Mouse (Mus musculus) neural tube, embryonic 15.5 days (tissue): ENCODE measurements around the gene Snx29. TPM values are rescaled to one million over a fixed set of nuclear protein-coding genes. Genes with fewer than 3 reads are reported as not detected.
"Not testable (repeated sequence)": the region's sequence is repeated elsewhere in the genome, so short reads cannot be mapped to it uniquely, and the experiment has no call there.

ENCODE experiments used
- ATAC-seq: fragments of 200-750 bp; cut with Nextera tagmentation; 2 replicates; pipeline ENCODE4 v1.8.0; 2017; ENCODE audit warnings: mild to moderate bottlenecking, moderate TSS enrichment, moderate library complexity; ENCODE audit not compliant: low FRiP score
- H3K27ac ChIP-seq: fragments of 300-500 bp; sonication (generic); replicated peaks from 2 replicates; pipeline ENCODE4 v1.5.1; 2015; ENCODE audit warnings: mild to moderate bottlenecking, inconsistent platforms
- H3K27me3 ChIP-seq: fragments of 300-500 bp; sonication (generic); replicated peaks from 2 replicates; pipeline ENCODE4 v1.6.1; 2015; ENCODE audit warnings: inconsistent platforms
- H3K36me3 ChIP-seq: fragments of 300-500 bp; sonication (generic); 2 replicates; pipeline ENCODE4 v1.6.1; 2015; ENCODE audit warnings: inconsistent platforms
- H3K4me1 ChIP-seq: fragments of 300-500 bp; sonication (generic); 2 replicates; pipeline ENCODE4 v1.6.1; 2015; ENCODE audit warnings: inconsistent platforms
- H3K4me2 ChIP-seq: fragments of 300-500 bp; sonication (generic); 2 replicates; pipeline ENCODE4 v1.6.1; 2015; ENCODE audit warnings: inconsistent platforms, mild to moderate bottlenecking, moderate library complexity
- H3K4me3 ChIP-seq: fragments of 300-500 bp; sonication (generic); replicated peaks from 2 replicates; pipeline ENCODE4 v1.5.1; 2015; ENCODE audit warnings: mild to moderate bottlenecking, inconsistent platforms
- H3K9ac ChIP-seq: fragments of 300-500 bp; sonication (generic); replicated peaks from 2 replicates; pipeline ENCODE4 v1.6.1; 2015; ENCODE audit warnings: mild to moderate bottlenecking, inconsistent platforms
- H3K9me3 ChIP-seq: fragments of 300-500 bp; sonication (generic); replicated peaks from 2 replicates; pipeline ENCODE4 v1.6.1; 2016; ENCODE audit warnings: inconsistent platforms
- WGBS: fragments of 180-500 bp; shearing (Covaris S2); methylation state at CpG from one replicate; pipeline ENCODE4 v1.1.7; 2015; ENCODE audit warnings: mixed read lengths; 5-methylcytosine and 5-hydroxymethylcytosine counted together
- polyA plus RNA-seq: library from polyadenylated mRNA; unstranded; fragments of >200 nt; fragmentation: Nextera tagmentation; extraction: Ambion mirVana; gene quantifications from 2 replicates; pipeline ENCODE4 v1.2.1, GENCODE M21; 2015

Snx29 gene
- polyA plus RNA-seq, 1 experiment from 2014 or later = 18.7 TPM

DNA sequence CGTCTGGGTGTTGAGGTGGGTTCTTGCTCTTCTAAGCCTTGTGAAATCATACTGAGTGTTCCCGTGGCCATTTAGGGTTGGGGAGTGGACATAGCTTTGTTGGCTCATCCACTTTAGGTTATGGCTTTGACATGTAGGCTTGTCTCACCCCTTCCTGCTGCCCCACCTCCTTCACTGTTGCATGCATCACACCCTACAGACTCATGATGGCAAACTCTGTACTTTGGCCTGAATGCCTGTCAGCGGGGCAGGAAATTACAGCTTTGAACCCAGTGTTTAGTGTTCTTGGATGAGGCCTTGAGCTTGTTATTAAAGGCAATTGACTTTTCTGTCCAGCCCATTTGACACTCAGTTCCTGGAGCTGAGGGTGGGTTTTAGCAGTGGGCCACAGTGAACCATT is 114.9 kb downstream of the Snx29 start:
- H3K27ac ChIP-seq = no peak overlapping the region
- ATAC-seq = no peak
- H3K36me3 ChIP-seq = no peaks in the 10 kb centered on the region
- no peaks in the 10 kb centered on the region for H3K9me3 ChIP-seq
- no peak overlapping the region for H3K9ac ChIP-seq
- 82% methylated on average over 3 of the region's 3 CpGs for whole genome bisulfite sequencing
- H3K4me3 ChIP-seq = no peak overlapping the region
- H3K27me3 ChIP-seq = no peaks in the 10 kb centered on the region
- no peaks in the 10 kb centered on the region for H3K4me1 ChIP-seq
- H3K4me2 ChIP-seq = no peak overlapping the region

DNA sequence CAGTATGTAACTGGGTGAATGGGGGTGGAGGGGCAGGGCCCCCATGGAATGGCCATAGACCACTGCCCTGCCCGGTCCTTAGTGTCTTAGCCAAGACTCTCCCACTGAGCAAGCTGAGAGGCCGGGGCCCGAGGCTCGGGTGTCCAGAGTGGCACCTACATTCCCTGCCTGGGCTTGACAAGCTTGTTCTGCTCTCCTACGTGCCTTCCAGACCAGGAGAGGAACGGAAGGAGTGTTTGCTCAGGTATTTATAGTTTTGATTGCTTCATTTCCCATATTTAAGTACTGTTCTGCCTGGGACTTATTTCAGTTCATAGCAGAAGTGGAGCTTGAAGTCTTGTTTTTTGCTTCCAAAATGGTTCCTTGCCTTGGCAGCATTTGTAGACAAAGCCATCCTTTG is 116.7 kb downstream of the Snx29 start:
- no peak overlapping the region for H3K9ac ChIP-seq
- H3K4me2 ChIP-seq = no peak overlapping the region
- 89% methylated on average over 6 of the region's 6 CpGs for WGBS
- no peak overlapping the region for H3K27ac ChIP-seq
- H3K9me3 ChIP-seq = no peaks in the 10 kb centered on the region
- no peaks in the 10 kb centered on the region for H3K4me1 ChIP-seq
- no peak overlapping the region for H3K4me3 ChIP-seq
- no peak for ATAC-seq
- no peaks in the 10 kb centered on the region for H3K36me3 ChIP-seq
- H3K27me3 ChIP-seq = no peaks in the 10 kb centered on the region

DNA sequence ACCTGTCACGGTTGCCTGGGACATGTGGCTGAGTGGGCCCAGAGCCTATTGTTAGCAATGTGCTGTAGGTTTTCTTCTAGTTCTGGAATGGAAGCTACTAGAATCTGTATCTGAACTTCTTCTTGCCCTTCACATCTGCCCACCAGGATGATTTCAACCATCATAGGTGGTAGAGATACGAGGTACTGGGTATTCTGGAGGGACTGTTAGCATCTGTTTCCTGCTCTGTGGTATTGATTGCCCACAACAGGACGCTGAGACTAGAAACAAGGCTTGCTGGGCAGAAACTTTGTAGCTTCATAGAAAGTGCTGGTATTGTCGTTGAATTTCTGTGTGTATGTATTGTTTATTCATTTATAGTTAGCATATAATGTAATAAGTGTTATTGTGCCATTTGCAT is 118.9 kb downstream of the Snx29 start:
- ATAC-seq = no peak
- no peak overlapping the region for H3K9ac ChIP-seq
- no peaks in the 10 kb centered on the region for H3K4me1 ChIP-seq
- 78% methylated on average over 4 of the region's 4 CpGs for WGBS
- H3K9me3 ChIP-seq = no peaks in the 10 kb centered on the region
- H3K4me2 ChIP-seq = no peak overlapping the region
- H3K27ac ChIP-seq = no peak overlapping the region
- no peak overlapping the region for H3K4me3 ChIP-seq
- 0 out of 2 replicates have a peak, but pooled peaks cover 3% of the 10 kb centered on the region for H3K36me3 ChIP-seq
- H3K27me3 ChIP-seq = no peaks in the 10 kb centered on the region

DNA sequence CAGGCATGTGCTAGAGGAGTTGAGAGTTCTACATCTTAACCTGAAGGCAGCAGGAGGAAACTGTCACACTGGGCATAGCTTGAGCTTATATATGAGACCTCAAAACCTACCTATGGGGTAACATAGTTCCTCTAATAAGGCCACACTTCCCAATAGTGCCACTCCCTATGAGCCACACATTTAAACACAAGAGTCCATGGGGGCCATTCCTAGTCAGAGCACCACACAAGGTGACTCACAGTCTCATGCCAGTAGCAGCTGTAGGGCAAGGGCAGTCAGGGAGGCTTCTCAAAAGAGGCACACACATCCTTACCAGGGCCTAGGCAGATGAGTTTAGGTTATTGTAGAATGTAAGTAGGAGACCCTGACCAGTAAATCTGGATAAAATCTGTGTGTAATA is 119.8 kb downstream of the Snx29 start:
- H3K9me3 ChIP-seq = no peaks in the 10 kb centered on the region
- H3K9ac ChIP-seq = no peak overlapping the region
- no peaks in the 10 kb centered on the region for H3K4me1 ChIP-seq
- ATAC-seq = no peak
- H3K36me3 ChIP-seq = peaks cover 8% of the 10 kb centered on the region; the same call in 1 of the 2 replicates
- no peak overlapping the region for H3K4me3 ChIP-seq
- H3K27ac ChIP-seq = no peak overlapping the region
- no peaks in the 10 kb centered on the region for H3K27me3 ChIP-seq
- H3K4me2 ChIP-seq = no peak overlapping the region

DNA sequence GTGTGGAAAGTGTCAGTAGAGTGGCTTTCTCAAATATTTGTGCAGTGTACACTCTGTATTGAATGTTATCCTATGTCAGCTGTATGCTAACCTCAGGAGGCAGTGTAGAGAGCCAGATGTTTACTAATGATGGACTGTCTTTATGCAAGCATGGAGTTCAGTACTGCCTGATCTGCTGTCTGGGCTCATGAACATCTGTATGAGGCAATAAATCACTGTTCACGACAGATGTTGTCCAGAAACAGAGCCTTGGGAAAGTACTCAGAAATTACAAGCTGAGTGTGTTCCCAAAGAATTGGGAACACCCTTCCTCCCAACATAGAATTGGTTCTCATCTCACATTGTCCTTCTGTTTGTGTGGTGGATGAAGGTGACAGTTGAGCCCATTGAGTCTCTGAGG is 121.9 kb downstream of the Snx29 start:
- 59% methylated on average over 1 of the region's 1 CpGs for WGBS

DNA sequence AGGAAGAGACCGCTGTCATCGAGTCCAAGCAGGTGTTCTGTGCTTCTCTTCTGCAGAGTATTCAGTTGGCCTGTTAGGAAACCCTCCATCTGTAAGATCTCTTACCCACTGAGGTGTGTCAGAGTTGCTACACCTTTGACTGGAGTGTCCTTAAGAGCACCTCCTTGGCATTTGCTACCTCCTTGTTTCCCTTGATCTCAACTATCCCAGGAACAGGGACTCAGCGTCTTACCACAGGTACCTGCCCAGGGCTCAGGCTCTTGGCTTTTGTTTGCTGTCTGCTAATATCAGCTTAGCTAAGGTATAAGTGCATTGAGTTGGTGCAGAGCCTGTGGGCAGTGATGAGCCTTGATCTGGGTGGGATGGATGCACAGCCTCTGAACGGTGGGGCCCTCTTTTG is 124.3 kb downstream of the Snx29 start:
- ATAC-seq = no peak
- H3K4me1 ChIP-seq = no peaks in the 10 kb centered on the region
- WGBS = 94% methylated on average over 4 of the region's 4 CpGs

More for the DNA sequence above, 121.9 kb downstream of the Snx29 start:
- Histone ChIP-seq H3K4me2 (no peak overlapping the region), H3K9me3 (no peaks in the 10 kb centered on the region), H3K27ac (no peak overlapping the region), H3K36me3 (peaks cover 9% of the 10 kb centered on the region), H3K9ac (no peak overlapping the region), H3K4me3 (no peak overlapping the region), H3K4me1 (no peaks in the 10 kb centered on the region), H3K27me3 (no peaks in the 10 kb centered on the region)
- no peak for ATAC-seq

DNA sequence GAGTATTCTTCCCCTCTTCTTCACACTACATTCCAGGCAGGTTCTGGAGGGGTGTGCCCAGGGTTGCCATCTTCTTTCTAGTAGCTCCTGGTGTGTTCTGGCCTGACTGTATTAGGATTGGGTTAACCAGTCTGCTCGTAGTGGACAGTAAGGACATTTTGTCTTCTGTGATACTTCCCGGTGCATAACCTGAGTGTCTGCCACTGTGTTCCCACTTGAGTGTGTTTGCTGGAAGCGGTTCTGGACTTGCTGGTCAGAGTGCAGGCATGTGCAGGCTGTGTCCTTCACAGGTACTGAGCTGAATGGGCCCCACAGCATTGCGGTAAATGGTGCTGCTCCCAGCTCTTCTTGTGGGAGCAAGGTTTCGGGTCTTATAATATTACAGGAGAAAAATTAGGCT is 125.2 kb downstream of the Snx29 start:
- Histone ChIP-seq H3K9ac (no peak overlapping the region), H3K4me2 (no peak overlapping the region), H3K4me3 (no peak overlapping the region), H3K9me3 (no peaks in the 10 kb centered on the region), H3K4me1 (no peaks in the 10 kb centered on the region), H3K27ac (no peak overlapping the region), H3K36me3 (peaks cover 19% of the 10 kb centered on the region), H3K27me3 (no peaks in the 10 kb centered on the region)
- WGBS = 95% methylated on average over 5 of the region's 5 CpGs
- ATAC-seq = no peak

More for the DNA sequence above, 124.3 kb downstream of the Snx29 start:
- Histone ChIP-seq H3K9me3 (no peaks in the 10 kb centered on the region), H3K9ac (no peak overlapping the region), H3K27ac (no peak overlapping the region), H3K4me3 (no peak overlapping the region), H3K27me3 (no peaks in the 10 kb centered on the region), H3K4me2 (no peak overlapping the region), H3K36me3 (peaks cover 10% of the 10 kb centered on the region)

DNA sequence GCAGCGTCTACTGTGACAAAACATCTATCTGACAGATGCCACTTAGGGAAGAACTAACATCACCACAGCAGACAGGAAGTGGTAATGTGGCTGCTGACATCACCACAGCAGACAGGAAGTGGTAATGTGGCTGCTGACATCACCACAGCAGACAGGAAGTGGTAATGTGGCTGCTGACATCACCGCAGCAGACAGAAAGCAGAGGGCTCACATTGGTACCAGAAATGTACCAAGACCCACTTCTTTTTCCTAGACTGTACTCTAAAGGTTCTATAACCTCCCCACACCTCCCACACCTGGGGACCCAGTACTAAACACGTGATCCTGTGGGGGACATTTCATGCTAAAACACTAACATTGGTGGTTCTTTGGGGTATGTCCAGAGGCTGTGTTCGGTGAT is 126.0 kb downstream of the Snx29 start:
- peaks cover 27% of the 10 kb centered on the region for H3K36me3 ChIP-seq
- WGBS = 98% methylated on average over 4 of the region's 4 CpGs
- not testable (repeated sequence) for ATAC-seq

DNA sequence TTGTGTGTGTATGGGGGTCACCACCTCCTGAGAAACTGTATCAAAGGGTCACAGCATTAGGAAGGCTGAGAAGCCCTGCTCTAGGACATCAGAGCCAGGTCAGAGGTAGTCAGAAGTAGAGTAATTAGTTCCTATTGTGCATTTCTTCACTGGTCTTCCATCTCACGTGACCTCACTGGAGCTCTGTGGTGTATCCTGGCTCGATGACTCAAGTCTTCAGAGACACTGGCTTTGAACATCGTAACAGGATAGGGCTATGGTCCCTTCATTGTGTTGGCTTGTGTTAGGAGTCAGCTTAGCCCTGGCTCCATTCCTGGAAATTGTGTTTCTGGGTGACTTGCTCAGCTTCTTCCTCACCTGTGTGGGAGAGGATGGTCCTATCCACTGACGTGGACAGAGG is 126.6 kb downstream of the Snx29 start:
- 93% methylated on average over 4 of the region's 4 CpGs for WGBS

More for the DNA sequence above, 126.0 kb downstream of the Snx29 start:
- H3K4me3 ChIP-seq, H3K4me2 ChIP-seq, H3K9ac ChIP-seq, H3K27ac ChIP-seq, H3K27me3 ChIP-seq, H3K9me3 ChIP-seq, H3K4me1 ChIP-seq: not testable (repeated sequence)

DNA sequence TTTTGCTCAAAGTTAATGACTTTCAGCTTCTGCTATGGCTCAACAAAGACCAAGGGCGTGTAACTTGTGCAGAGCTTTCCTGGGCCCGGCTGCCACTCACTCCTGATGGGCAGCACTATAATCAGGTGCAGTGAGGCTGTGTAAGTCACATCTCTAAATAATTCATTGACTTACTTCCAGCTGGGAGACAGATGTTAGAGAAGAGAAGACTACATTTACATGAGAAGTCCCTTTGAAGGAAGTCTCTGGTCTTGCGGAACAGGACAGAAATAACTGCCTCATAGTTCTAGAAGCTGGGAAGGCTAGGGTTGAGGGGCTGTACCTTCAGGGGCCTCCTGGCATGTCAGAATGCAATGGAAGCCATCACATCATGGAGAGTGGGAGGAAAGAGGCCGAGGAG is 127.9 kb downstream of the Snx29 start:
- H3K36me3 ChIP-seq = peaks cover 29% of the 10 kb centered on the region
- WGBS = 87% methylated on average over 4 of the region's 4 CpGs
- ATAC-seq = no peak

More for the DNA sequence above, 126.6 kb downstream of the Snx29 start:
- no peak for ATAC-seq
- Histone ChIP-seq H3K9ac (no peak overlapping the region), H3K36me3 (peaks cover 30% of the 10 kb centered on the region), H3K9me3 (no peaks in the 10 kb centered on the region), H3K27me3 (no peaks in the 10 kb centered on the region), H3K27ac (no peak overlapping the region), H3K4me2 (no peak overlapping the region), H3K4me3 (no peak overlapping the region), H3K4me1 (no peaks in the 10 kb centered on the region)

DNA sequence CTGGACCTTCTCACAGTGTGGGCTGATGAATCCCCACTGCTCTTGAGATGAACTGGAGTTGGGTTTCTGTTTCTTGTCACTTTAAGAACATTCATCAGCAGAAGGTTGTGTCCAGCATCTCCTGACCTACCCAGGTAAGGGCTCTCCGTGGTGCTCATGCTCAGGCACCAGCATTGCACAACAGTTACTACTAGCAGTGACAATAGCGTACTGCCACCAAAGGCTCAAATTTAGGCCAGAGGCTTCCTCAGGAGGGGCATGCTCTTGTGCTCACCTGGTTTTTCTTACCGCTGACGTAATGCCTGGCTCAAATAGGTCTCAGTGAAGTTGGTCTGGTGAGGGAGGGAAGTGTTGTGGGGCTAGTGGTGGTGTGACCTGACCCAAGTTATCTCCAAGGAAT is 132.2 kb downstream of the Snx29 start:
- no peak overlapping the region for H3K27ac ChIP-seq
- H3K9me3 ChIP-seq = no peaks in the 10 kb centered on the region
- no peak overlapping the region for H3K4me2 ChIP-seq
- 92% methylated on average over 4 of the region's 4 CpGs for WGBS
- no peak overlapping the region for H3K9ac ChIP-seq
- peaks cover 28% of the 10 kb centered on the region for H3K36me3 ChIP-seq
- no peak for ATAC-seq
- no peak overlapping the region for H3K4me3 ChIP-seq
- H3K27me3 ChIP-seq = no peaks in the 10 kb centered on the region
- H3K4me1 ChIP-seq = no peaks in the 10 kb centered on the region

More for the DNA sequence above, 127.9 kb downstream of the Snx29 start:
- no peaks in the 10 kb centered on the region for H3K4me1 ChIP-seq
- no peak overlapping the region for H3K4me3 ChIP-seq
- no peaks in the 10 kb centered on the region for H3K9me3 ChIP-seq
- no peak overlapping the region for H3K9ac ChIP-seq
- H3K27ac ChIP-seq = no peak overlapping the region
- no peak overlapping the region for H3K4me2 ChIP-seq
- no peaks in the 10 kb centered on the region for H3K27me3 ChIP-seq

DNA sequence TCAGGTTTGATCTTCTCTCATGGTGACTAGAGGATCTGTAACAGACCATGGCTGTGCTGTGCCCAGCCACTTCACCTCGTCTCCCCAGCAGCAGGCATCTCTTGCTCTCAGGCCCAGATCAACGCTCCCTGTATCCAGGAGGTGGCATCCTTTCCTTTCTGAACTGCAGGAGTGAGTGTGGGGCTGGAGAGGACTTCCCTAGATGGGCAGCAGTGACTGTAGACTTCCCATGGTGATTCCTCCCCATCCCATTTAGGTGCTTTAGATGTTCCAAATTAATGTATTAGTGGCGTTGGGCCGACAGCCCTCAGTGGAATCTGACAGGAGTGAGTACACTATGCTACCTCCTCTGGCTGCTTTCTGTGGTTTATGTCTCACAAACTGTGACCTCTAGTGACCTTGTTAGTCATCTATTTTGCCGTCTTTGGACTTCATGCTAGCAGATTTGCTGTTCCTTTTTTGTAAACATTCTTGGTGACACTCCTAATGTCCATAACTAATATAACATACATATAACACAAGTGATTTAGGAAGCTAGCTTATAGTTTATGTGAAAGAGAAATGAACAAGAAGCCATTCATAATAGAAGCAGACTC is 132.9 kb downstream of the Snx29 start:
- 83% methylated on average over 5 of the region's 5 CpGs for WGBS
- H3K27me3 ChIP-seq = no peaks in the 10 kb centered on the region
- H3K4me1 ChIP-seq = no peaks in the 10 kb centered on the region
- no peak overlapping the region for H3K27ac ChIP-seq
- no peaks in the 10 kb centered on the region for H3K9me3 ChIP-seq
- no peak overlapping the region for H3K4me3 ChIP-seq
- H3K36me3 ChIP-seq = peaks cover 28% of the 10 kb centered on the region
- H3K4me2 ChIP-seq = no peak overlapping the region
- no peak overlapping the region for H3K9ac ChIP-seq
- ATAC-seq = no peak
